Mouse (Mus musculus) bone marrow, adult 2 months (tissue): ENCODE measurements around the gene Dhx37.

Source experiments
- CTCF ChIP-seq: fragments of 200-500 bp; IDR thresholded peaks from 2 replicates; pipeline ENCODE4 v1.5.1; 2011; ENCODE audit warnings: low read length, control low read depth; ENCODE audit not compliant: control insufficient read depth, insufficient read depth
- POLR2A ChIP-seq: fragments of 200-500 bp; IDR thresholded peaks from 2 replicates; pipeline ENCODE4 v1.6.1; 2011; ENCODE audit warnings: low read depth, mild to moderate bottlenecking, control low read depth, low read length, borderline replicate concordance; ENCODE audit not compliant: control insufficient read depth

DNA sequence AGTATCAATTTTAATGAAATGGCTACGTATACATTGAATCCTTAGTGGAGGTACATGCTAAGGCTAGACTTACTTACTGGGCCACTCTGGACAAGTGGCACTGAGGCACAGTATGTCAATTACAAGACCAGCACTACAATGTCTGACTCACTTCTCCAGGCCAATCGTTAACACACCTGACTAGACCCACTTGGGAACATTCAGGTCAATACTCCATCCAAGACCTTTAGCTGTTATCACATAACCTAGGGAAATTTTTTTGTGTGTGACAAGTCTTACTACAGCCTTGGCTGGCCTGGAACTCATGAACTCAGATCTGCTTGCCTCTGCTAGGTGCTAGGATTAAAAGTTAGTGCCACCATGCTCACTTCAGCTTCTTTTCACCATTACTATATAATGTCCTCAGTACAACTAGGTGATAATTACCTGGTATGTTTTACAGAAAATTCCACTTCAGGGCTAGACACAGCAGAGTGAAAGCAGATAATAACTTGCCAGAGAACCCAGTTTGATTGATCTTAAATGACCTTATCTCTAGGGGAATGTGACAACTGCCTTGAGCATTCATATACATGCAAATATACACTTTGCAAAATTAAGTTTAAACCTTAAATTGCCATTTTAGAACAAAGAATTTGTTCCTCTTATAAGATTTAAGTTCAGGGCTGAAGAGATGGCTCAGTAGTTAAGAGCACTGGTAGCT lies 49.3 kb downstream of the Dhx37 start:
- no peak for TF ChIP-seq CTCF
- no peak for TF ChIP-seq POLR2A
